ENCODE assay signal across 13 mouse cellular contexts in genomic region chr10:97547740-97548139, GRCm38 (mm10). TPM values are rescaled to one million over a fixed set of nuclear protein-coding genes. Genes with fewer than 3 reads are reported as not detected.
"Had no signal": no experiment of that assay in that cellular context is flagged by ENCODE, and none has a peak within 500 bp of the region (broad histone marks: within the 10 kb centered on the region; RNA-seq: fewer than 3 reads in every experiment).

No protein-coding gene starts in this region.

- H3K4me3 ChIP-seq: limb, embryonic 15.5 days; liver, embryonic 12.5 days; midbrain, embryonic 10.5 days; neural tube, embryonic 12.5 days had no signal

- H3K36me3 ChIP-seq: limb, embryonic 15.5 days; liver, embryonic 12.5 days; midbrain, embryonic 10.5 days; neural tube, embryonic 12.5 days had no signal

- H3K27me3 ChIP-seq: limb, embryonic 15.5 days; liver, embryonic 12.5 days; neural tube, embryonic 12.5 days had no signal

- H3K4me1 ChIP-seq: limb, embryonic 15.5 days; liver, embryonic 12.5 days; midbrain, embryonic 10.5 days; neural tube, embryonic 12.5 days had no signal

- ATAC-seq: hindbrain, postnatal 0 days; intestine, embryonic 16.5 days; liver, embryonic 12.5 days had no signal

- DNase-seq: kidney, adult 2 months; kidney, postnatal 36 days; layer of hippocampus, adult 9-11 months; layer of hippocampus, postnatal 36 days; midbrain, embryonic 14.5 days; thymus, postnatal 14 days had no signal

- H3K9ac ChIP-seq: limb, embryonic 15.5 days; liver, embryonic 12.5 days; neural tube, embryonic 12.5 days had no signal

- H3K27ac ChIP-seq: hindbrain, postnatal 0 days; limb, embryonic 15.5 days; liver, embryonic 12.5 days; midbrain, embryonic 10.5 days; neural tube, embryonic 12.5 days; stomach, postnatal 0 days had no signal

- H3K9me3 ChIP-seq: limb, embryonic 15.5 days; liver, embryonic 12.5 days; midbrain, embryonic 10.5 days; neural tube, embryonic 12.5 days had no signal

- H3K4me2 ChIP-seq: limb, embryonic 15.5 days; liver, embryonic 12.5 days; neural tube, embryonic 12.5 days had no signal

RNA-seq across cellular contexts. Expression of gene Kera, which starts 58.9 kb away (rescaled TPM):
- polyA plus RNA-seq: hindbrain, postnatal 0 days; kidney, adult 2 months; liver, embryonic 12.5 days; midbrain, embryonic 10.5 days had no signal
